Mouse (Mus musculus) layer of hippocampus, postnatal 36 days (tissue): ENCODE measurements around the gene Oas2. TPM values are rescaled to one million over a fixed set of nuclear protein-coding genes. Genes with fewer than 3 reads are reported as not detected.
A peak's percentile ranks its signal among the peaks of the same experiment; 100 is the strongest.

Source experiments
- DNase-seq, 2 experiments: peaks; one replicate each; pipeline ENCODE4 v3.0.0; 2022
- total RNA-seq, 2 experiments: library from RNA; stranded (reverse); gene quantifications; 2 replicates each; pipeline ENCODE4 v1.2.3; 2021

Gene Oas2
- total RNA-seq, 2 experiments from 2014 or later: 0.30 TPM; not detected in 1

DNA sequence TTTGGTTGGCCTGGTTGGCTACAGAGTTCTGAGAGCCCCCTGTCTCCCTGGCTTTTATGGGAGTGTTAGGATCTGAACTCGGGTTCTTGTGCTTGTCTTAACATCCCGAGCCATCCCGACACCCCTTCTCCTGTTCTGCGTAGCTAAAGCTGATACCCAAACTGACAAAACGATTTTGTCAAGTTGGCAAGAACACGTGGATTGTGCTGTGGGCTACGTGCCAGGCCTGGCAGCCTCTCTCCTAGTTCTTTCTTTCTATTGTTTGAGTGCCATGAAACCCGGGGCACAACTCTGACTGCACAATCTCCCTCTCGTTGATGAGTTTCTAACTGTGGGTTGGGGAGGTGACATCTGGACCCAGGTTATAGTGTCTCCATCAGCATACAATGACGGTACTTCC lies 20.3 kb downstream of the Oas2 start:
- peak; percentile 66 for DNase-seq

GRCm38 (mm10) chr5:120725811-120726455 lies 23.7 kb downstream of the Oas2 start:
- DNase-seq: no peak

GRCm38 (mm10) chr5:120721005-120721404 lies 28.6 kb downstream of the Oas2 start:
- no peak for DNase-seq

DNA sequence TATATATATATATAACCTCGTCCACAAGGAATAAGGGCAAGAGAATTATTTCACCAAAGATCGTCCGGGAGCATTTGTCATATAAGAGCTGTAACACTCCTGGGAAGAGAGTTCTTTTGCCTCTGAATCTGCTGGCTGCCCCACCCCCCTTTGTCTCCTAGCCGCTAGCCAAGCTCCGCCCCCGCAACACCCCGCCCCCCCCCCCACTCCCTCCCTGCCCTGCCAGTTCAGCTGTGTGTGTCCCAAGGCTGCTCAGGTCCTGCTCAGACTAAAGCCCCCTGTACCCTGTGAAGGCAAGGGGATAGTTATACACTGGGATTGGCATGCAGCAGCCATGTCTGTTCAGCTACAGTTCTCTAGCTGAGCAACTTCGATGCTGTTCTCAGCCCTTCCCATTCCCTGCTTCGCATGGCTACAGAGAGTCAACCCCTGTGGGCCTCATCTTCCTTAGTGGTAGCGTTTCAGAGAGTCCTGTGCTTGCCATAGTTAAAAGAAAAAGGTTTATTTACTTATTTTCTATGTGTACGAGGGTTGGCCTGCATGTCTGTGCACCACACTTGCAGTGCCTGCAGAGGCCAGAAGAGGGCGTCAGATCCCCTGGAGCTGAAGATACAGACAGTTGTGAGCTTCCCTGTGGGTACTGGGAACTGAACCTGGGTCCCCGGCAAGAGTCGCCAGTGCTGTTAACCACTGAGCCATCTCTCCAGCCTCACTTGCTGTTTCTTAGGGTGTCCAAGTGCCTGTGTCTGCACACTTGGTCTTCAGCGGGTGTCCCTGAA lies 30.9 kb downstream of the Oas2 start:
- no peak for DNase-seq

GRCm38 (mm10) chr5:120717136-120717535 lies 32.5 kb downstream of the Oas2 start:
- DNase-seq: peak in 1 of 2 experiments; percentile 45

DNA sequence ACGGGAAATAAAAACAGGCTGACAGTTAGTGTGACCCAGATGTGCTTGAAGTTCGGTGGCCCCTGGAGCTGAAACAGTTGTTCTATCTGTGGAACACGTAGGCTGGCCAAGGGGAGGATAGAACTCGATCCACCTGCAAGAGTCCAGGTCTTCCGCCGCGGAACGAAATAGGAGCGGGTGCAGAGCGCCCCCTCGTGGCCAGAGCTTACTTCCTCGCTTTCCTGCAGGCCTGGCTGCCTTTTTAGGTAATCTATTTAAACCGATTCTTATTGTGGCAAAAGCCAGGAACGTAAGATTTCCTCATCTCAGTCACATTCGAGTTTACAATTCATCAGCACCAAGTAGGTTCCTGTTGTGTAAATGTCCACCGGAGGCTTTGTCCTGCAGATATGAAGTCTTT lies 35.3 kb downstream of the Oas2 start:
- DNase-seq: peak; percentile 75 to 80

DNA sequence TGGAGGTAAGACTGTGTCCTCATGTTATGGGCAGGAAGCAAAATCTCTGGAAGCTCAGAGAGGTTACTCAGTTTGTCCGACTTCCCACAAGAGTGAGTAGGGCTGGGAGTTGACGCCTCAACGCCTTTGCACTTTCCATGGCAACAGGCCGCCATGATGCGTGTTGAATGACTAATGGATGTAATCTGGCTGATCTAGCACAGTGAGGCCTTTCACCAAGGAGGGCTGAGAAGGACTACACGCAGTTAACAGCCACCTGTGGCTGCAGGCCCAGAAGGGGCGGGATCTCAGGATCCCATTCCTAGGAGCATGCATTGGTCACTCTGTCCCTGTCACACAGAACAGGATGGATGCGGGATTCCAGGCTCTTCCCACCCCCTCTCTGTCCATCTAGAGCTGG lies 36.9 kb downstream of the Oas2 start:
- peak in 1 of 2 experiments; percentile 37 for DNase-seq

- DNase-seq: no peak
Observed at GRCm38 (mm10) chr5:120711827-120712226, 37.8 kb downstream of the Oas2 start, which contains the start of gene Dtx1. Dtx1 (minus strand) TSS chr5:120711927.

- peak; percentile 85 to 86 for DNase-seq
Observed at GRCm38 (mm10) chr5:120711416-120711815, 38.2 kb downstream of the Oas2 start.

- DNase-seq: peak in 1 of 2 experiments; percentile 42
Observed at GRCm38 (mm10) chr5:120710826-120711248, 38.8 kb downstream of the Oas2 start.

- peak; percentile 49 to 64 for DNase-seq
Observed at GRCm38 (mm10) chr5:120710161-120710825, 39.4 kb downstream of the Oas2 start.

DNA sequence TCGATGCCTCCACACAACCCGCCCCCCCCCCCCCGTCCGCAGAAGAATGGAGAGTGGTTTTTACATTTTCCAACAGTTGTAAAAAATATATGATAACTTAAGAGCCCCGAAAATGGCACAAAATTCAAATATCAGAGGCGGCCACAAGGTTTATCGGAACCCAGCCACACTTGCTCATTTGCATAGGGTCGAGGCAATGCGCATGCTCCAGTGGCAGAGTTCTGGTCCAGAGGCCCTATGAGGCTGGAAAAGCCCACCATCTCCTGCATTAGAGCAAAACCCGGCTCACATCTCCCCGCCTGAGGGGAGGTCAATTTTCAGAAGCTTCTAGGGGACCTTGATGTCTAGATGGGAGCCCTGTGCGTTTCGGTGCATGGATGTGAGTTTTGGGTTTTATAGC lies 42.7 kb downstream of the Oas2 start:
- DNase-seq: no peak

GRCm38 (mm10) chr5:120706541-120706940 lies 43.1 kb downstream of the Oas2 start:
- peak in 1 of 2 experiments; percentile 40 for DNase-seq

DNA sequence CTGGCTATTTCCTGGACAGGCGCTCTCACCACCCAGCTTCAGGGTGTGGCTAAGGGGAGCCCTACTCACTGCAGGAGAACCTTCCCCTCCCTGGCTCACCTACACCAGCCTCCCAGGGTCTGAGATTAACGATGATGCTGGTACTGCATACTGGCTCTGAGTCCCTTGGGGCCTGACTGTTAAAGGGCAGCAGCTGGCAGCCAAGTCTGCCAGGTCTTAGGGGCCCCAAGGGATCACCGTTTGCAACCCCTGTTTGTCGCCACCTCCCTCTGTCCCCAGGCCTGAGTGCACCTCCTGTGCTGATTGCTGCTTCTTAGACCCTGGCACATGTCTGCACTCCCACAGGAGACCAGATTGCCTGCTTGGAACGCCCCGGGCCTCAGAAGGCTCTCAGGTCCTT lies 45.2 kb downstream of the Oas2 start:
- DNase-seq: no peak

- DNase-seq: no peak
Observed at GRCm38 (mm10) chr5:120703660-120704059, 46.0 kb downstream of the Oas2 start.

GRCm38 (mm10) chr5:120702969-120703368 lies 46.7 kb downstream of the Oas2 start:
- no peak for DNase-seq

- DNase-seq: no peak
Observed at GRCm38 (mm10) chr5:120702421-120702820, 47.2 kb downstream of the Oas2 start.

DNA sequence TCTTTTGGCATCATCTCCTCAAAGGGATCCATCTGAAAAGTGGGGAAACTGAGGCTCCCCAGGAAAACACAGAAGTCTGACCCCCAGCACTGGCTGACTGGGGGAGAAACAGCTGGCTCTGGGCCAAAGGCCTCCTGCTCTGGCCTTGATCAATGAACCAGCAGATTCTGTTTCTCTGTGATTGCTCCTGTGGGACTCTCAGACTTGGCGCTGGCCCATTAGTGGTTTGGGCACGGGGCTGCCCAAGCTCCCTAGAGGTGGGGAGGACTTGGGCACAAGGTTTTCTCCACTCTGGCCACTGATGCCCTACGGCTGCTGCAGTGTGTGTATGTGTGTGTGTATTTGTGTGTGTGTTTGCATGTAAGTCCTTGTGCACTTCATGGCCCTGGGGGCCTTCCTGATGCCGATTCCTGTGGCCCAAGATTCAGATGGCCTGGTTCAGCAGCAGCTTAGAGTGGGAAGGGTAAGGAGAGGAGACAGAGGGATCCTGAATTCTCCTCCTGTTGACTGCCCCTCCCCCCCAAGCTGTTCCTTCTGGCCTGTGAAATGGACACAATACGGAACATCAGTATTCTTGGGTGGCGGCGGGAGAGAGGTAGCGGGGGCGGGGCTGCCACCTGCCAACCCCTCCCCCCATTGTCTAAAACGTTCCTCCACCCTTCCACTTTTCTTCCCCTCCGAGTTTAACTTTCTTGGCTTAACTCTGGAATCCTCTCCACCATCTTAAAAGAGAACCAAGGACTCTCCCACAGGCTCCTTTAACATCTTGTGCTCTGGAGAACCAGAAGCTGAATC lies 48.5 kb downstream of the Oas2 start:
- no peak for DNase-seq

- DNase-seq: peak in 1 of 2 experiments; percentile 71
Observed at GRCm38 (mm10) chr5:120698801-120699391, 50.8 kb downstream of the Oas2 start.

DNA sequence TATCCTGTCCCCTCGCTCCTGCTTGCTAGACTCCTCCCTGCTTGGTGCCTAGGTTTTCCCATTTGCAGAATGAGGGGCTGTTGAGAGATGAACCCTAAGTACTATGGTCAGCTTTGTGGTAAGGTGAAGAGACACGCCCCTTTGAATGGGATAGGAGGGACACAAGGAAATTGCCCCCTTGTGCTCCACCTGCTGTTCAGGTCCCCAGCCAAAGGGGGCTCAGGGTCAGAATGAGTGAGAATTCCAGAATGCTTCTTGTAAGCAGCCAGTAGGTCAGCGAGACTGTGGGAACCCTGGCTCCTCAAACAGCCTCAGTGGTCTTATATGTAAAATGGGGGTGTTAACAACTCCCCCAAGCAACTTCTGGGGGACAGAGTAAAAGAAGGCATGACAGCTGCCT lies 51.5 kb downstream of the Oas2 start:
- no peak for DNase-seq

DNA sequence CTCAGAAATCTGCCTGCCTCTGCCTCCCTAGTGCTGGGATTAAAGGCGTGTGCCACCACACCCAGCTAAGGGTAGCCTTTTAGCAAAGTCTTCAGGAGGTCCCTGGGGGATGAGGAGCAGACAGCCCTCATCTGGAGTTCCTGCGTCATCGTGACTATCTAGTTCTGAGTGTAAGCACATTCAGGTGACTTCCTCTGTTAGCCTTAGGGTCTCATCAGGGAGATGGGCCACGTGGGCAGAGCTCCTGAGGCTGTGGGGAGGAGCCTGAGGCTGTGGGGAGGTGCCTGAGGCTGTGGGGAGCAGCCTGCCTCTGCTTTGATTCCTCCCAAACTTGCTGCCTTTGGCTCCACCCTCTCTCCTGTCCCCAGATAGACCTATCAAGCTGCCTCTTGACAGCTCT lies 52.8 kb downstream of the Oas2 start:
- no peak for DNase-seq
